Mouse (Mus musculus): Measurements from ENCODE around the gene Agap1.

Gene Agap1

DNA sequence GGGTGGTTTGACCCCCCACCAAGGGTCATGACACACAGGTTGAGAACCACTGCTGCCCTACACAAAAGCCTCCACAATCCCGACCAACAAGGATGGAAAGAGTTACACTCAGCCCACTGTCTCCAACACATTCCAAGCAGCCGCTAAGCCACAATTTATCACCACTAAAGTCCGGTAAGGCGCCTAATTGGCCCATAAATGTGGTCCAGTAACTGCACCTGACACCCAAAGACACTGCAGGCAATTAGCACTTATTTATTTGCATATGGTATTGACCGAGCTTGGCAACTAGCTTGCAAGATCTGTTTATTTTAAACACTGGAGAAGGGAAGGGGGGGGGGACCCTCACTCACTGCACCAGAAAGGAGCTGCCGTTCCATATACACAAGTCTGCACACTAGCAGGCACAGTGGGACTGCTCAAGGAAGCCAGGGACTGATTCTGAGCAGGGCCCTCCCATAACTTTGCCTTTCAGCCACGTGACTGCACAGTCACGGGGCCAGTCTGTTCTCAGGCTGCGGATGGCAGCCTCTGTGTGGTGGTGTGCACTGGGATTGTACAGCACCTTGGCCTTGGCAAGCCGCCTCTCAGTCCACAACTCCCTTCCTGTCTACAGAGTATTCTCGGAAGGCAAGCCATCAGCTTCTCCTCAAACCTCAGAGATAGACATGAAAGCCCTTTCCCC lies 445.3 kb downstream of the Agap1 start:
- no peak for DNase-seq (ENCODE audit: low read depth, low spot score)

DNA sequence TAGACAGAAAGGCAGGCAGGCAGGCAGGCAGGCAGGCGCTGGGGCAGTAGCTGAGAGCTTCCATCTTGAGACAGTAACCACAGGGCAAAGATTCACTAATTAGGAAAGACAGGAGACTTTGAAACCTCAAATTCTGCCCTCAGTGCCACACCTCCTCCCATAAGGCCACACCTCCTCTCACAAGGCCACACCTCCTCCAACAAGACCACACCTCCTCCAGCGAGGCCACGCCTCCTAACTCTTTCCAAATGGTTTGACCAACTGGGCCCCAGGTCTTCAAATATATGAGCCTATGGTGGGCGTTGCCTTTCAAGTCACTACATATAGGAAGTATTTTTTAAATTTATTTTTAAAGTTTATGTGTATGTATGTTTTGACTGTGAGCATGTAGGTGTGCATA lies 446.8 kb downstream of the Agap1 start:
- peak; percentile 59 for DNase-seq (ENCODE audit: low read depth, low spot score)

DNA sequence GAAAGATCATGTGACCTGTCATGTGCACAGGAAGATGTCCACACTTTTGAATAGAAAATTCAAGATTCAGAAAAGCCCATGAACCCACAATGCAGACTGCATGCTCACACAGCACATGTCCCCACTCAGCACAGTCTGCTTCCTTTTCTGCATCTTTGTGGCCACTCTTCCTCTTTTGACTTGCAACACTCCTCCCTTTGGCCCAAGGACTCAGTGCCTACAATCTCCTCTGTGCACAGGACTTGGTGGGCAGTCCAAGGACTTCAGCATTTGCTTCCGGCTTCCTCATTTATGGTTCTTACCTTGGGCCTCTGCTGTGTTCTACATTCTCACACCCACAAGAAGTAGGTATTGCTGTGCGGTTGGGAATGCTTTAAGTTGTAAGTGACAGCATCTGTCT lies 447.6 kb downstream of the Agap1 start:
- DNase-seq (ENCODE audit: low read depth, low spot score), result no peak

DNA sequence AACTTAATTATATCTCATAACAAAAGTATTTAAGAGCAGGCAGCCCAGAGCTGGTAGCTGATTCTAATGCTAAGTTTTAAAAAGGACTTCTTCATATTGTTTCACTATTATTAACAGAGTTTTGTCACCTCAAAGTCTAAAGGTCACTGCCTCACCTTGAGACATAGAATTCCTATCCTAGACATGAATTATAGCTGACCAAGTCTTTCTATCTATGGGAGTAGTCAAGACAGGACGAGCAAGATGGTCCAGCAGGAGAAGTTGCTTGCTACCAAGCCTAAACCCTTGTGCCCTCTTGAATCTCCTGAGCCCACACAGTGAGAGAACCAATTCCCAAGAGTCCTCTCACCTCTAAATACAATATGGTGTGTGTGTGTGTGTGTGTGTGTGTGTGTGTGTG lies 448.0 kb downstream of the Agap1 start:
- no peak for DNase-seq (ENCODE audit: low read depth, low spot score)

DNA sequence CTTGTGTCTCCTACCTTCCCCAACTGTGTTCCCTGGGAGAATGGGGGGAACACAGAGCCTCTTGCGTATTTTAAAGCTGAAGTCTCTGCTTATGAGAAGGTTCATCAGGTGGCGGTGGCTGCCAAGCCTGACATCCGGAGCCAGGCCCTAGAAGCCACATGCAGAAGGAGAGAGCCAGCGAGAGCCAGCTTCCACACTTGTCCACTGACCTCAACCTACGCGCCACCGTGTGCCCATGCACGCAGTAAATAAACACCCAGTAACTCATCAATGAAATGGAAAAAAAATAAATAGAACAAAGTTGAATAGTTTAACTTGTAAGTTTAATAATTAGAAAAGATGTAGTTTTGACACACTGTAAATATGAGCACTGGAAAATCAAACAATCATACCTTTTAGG lies 455.2 kb downstream of the Agap1 start:
- DNase-seq (ENCODE audit: low read depth, low spot score), result no peak

DNA sequence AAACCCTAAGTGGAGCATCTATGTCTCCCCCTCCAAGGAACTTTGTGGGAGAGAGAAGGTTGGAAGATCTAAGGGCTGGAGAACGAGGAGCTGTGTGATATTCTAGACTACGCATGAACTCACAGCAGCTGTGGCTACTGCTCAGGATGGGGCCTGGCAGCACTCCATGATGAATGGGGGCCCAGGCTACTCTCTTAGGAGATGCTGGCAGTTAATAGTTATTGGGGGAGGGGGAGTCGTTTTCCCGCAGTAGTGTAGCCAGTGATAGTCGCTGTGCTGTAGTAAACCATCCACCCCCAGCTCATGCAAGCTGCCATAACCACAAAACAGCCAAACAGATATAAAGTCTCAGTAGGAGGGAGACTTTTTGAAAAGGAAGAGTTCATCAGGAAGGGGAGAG lies 457.8 kb downstream of the Agap1 start:
- no peak for DNase-seq (ENCODE audit: low read depth, low spot score)

DNA sequence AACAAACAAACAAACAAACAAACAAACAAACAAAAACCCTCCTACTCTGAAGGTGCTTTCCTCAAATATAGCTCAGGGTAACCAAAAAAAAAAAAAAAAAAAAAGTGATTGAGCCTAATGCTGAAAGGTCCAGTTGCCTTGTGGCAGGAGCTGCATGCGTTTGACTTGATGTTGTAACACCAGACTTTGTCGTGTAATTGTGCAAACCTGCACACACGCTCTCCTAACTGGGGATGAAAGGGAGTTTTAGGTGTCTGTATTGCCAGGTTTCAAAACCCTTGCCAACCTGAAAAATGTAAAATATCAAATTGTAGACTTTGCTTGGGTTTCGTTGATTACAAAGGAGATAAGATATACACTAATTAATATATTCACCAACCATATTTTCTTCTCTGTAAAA lies 459.0 kb downstream of the Agap1 start:
- DNase-seq (ENCODE audit: low read depth, low spot score), result no peak

DNA sequence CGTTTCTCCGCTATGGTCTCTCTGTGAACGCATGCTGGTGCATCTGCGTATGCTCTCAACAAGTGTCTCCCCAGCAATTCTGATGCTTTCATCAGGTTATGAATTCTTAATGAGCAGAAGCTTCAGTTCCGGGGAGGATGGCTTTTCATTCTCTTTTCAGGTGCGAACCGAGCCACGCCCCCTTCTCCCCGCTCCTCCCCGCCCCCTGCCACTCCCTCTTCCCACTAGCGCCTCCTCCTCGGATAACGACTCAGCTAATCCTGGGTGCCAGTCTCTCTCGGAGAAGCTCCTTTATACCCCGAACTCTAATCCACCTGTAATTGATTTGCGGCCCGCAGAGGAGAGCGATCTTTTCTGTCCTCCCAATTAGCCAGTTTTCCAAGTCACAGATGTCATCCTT lies 463.5 kb downstream of the Agap1 start:
- DNase-seq (ENCODE audit: low read depth, low spot score), result peak; percentile 52

DNA sequence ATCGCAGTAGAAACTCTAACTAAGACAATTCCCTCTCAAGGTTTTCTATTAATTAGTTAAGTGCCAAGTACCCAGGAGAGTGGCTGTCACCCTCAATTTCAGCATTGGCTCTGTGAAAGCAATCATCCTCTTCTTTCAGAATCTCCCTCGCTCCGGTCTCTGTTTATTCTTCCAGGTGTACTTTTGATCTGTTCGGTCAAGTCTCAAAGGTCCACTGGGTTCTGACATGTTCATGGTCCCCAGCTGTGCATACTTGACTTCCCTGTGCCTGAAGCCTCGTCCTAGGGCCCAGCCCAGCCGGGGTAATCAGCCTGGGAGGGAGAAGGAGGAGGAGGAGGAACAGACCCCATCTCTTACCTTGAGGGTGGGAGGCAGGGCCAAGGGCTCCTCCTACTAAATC lies 464.6 kb downstream of the Agap1 start:
- DNase-seq (ENCODE audit: low read depth, low spot score), result no peak

DNA sequence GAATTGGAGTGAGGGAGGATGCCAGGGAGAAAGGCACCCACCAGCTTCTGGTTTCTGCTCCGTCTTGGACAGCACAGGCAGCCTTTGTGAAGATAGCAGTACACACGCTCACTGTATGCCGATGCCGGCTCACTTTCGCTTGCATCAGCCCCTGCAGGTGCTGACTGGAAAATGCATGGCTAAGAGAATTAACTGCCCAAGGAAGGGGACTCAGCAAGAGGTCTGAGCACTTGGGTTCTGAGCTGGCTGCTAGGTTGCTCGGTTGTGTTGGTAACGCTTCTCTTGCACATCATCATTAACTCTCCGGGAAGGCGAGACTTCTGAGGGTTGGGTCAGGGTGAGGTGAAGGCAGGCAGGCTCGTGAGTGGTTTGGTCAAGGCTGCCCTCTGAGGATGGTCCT lies 467.2 kb downstream of the Agap1 start:
- DNase-seq (ENCODE audit: low read depth, low spot score), result peak; percentile 78

DNA sequence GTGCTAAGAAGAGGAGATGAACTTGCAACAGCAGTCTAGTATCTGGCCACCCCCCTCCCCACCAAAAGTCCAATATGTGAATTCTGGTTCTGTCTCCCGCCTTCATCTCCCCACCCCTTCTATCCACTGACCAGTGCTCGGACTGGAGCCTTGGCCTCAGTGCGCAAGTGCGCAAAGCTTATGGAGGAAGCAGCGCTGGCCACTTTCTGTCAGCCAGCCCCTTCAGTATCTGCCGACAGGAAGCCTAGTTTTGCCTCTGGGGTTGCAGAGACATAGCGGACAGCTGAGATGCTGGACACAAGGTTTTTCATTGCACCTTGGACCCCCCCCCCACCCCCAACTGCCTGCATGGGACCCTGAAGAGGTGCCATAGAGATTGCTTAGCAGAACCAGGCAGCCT lies 467.7 kb downstream of the Agap1 start:
- DNase-seq (ENCODE audit: low read depth, low spot score), result no peak

DNA sequence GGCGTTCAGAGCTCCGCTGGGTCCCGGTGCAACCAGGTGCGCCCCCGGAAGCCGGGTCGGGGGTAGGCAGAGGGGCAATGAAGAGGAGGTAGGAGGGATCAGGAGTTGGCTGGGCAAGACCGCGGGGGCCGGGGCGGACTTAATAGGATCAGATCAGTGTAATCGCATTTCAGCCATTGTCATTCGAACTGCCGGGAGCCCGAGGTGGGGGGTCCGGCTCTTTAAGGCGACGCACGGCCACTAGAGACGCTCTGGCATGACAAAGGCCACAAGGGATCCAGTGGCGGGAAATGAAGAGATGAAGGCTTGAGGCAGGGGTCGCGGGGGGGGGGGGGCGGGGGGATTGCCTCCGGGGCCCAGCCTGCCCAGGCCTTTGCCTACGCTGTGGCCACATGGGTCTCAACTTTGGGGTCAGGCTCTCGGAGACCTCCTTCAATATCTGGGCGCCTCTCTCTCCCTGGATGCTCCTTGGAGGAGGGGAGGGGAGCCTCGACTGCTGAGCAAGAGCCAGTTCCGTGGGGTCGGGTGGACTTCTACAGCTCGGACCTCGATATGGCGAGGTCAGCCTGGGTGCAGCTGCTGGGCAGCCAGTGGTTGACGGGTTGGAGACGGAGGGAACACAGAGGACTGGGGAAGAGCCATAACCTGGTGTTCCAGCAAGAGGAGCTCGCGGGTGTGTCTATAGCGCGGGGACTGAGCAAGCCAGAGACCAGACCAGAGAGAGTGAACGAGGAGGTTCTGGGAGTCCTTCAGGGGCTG lies 468.5 kb downstream of the Agap1 start:
- DNase-seq (ENCODE audit: low read depth, low spot score), result peak; percentile 77

DNA sequence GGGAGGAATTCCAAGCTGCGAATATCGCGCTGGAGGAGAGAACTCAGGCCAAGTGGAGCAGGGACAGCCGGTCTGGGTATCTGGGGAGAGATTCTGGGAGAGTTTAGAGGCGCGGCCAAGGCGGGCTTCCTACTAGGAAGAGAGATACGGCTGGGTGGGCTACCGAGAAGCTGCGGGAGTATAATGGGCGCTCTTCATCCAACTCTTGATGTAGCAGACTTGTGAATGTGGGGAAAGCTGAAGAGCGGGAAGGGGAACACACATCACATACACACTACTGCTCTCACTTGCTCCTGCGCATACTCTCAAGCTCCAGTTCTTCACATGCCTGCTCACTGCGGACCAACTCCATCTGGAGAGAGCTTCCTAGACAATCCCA lies 469.0 kb downstream of the Agap1 start:
- DNase-seq (ENCODE audit: low read depth, low spot score), result no peak

DNA sequence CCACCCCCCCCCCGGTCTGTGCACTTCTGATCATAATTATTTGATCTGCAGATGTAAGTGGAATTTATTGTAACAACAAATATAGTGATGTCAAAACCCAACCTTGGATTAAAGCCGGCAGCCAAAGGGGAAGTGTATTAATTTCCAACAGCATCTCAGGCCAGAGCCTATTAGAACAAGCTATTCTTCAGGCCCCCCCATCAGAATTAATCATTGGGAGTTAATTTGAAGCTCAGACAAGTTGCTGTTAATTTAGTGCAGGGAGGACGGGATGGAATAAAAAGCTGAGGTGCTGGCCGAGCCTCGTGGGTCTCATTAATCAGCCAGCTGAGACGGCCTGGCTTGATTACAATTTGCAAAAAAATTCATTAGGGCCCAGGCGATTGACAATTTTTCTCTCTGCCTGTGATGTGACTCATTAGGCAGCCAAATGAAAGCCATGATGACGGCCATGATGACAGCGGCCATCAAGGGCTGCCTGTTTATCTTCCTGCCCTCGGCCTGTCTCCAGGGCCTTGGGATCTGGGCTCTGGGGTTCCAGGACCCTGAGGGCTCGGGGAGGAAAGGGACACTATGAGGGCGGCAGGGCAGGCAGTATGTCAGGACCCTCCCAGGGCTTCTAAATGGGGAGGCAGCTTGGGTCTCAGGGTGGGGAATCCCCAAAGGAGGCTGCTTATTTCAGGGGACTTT lies 471.0 kb downstream of the Agap1 start:
- no peak for DNase-seq (ENCODE audit: low read depth, low spot score)

DNA sequence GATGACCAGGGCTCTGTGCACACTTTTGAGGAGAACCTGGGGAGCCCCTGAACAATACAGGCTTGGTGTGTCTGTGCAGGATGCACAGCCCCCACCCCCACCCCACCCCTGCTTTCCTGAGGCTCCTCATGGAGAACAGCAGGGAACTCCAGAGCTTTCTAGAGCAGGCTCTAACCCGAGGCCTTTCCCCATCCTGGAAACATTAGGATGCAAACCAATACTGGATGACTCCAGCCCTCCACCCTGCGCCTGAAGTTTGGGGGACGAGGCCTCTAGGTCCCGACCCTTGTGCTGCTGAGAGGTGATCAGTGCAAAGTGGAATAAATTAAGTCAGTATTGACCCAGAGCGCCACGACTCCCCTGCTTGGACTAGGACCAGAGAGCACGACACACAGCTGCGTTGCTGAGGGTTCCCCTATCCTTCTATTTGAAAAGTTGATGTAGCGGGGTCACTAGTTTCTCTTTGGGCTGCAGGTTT lies 472.0 kb downstream of the Agap1 start:
- DNase-seq (ENCODE audit: low read depth, low spot score), result peak; percentile 47

DNA sequence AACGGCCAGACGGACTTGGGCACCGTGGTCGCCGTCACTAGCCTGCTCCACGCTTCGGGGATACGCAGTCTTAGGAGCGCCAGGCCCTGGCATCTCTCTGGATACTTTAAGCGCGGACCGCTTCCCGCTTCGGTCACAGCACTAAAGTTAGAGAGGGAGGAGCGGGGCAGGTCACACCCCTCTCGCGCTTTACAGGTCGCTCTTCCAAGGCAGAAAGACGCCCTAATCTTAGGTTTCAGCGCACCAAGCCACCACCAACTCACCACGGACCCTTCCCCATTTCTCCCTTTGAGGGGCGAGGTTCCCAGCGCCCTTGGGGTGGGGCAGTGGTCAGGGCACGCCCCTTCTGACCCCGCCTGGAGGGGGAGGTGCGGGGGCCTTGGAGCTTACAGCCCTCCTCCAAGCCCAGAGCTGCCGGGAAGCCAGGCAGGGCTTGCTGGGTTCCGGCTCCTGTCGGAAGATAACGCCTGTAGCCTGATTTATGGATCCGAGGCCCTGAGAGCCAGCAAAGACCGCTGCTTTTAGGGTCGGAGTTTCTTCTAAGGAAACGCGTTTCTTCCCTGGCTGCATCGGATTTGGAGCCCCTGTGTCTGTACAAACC lies 472.6 kb downstream of the Agap1 start:
- DNase-seq (ENCODE audit: low read depth, low spot score), result peak; percentile 79

DNA sequence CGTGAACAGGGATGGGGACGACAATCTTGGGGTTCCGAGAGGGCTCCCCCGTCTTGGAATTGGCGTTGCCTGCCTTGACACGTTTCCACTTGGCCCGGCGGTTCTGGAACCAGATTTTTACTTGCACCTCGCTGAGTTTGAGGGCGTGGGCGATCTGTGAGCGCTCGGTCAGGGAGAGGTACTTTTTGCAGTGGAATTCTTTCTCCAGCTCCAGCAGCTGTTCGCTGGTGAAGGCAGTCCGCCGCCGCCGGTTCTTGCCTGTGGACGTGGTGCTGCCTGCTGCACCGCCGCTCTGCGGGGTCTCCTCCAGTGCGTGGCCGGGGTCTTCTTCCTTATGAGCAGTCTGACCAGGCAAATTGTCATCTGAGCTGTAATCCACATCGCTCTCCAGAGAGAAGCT lies 474.1 kb downstream of the Agap1 start:
- DNase-seq (ENCODE audit: low read depth, low spot score), result no peak

DNA sequence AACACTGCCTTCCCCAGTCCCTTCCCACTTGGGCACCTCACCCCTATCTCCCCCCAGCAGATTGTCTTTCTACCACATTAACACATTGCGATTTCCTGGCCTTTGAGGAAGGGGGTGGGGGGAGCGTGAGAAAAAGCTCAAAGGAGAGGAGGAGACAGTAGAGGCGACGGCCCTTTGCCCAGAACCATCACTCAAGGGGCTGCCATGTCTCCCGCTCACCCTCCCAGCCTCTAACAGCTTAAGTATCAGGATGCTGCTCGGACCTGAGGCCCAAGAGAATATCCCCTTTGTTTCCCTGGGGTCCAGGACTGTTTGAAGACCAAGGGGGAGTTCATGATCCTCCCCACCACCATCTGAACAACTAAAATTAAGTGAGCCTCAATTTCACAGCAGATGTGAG lies 474.6 kb downstream of the Agap1 start:
- no peak for DNase-seq (ENCODE audit: low read depth, low spot score)

DNA sequence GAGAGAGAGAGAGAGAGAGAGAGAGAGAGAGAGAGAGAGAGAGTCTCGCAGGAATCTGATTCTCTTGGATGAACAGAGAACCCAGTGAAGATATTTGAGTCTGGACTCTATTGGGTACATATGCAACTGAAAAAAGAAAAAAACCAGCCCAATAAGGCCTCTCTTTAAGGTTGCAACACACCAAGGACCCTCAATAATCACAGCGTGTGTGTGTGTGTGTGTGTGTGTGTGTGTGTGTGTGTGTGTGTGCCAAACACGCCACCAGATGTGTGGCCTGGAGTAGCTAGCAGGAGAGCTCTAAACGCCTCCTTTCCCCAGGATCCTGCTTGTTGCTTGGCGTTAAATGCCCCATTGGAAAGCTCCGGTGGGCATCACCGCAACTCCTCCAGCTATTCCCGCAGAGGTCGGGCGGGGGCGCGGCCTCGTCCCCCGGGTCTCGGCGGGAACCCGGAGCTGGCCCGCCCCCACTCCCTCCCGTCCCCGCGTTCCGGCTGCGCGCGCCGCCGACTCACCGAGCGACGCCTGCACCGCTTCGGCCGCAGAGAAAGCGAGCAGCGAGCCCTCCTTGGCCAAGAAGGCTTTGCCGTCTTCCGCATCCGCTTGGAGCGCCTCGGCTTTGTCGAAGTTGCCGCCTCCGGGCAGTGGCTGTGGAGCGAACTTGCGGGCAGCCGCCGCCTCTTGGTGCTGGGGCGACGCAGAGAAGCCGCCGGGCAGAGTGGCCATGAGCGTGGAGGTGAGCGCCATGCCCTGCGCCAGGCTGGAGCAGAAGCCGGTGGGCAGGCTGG lies 475.3 kb downstream of the Agap1 start:
- DNase-seq (ENCODE audit: low read depth, low spot score), result peak; percentile 60

DNA sequence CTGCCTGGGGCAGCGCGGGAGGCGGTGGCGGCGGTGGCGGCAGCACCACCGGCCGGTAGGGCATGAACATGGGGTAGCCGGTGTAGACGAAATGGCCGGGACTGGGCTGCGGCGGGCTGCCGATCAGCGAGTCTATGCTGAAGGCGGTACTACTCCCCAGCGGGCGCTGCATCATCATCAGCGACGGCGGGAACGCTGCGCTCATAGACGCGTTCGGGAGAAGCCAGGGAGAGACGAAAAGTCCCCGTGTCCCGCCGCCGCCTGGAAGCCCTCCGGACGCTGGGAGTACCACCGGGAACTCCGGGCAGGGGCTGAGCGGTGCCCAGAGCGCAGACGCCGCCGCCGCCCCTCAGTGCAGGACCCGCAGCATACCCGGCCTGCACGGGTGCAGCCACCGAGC lies 475.9 kb downstream of the Agap1 start:
- peak; percentile 44 for DNase-seq (ENCODE audit: low read depth, low spot score)

DNA sequence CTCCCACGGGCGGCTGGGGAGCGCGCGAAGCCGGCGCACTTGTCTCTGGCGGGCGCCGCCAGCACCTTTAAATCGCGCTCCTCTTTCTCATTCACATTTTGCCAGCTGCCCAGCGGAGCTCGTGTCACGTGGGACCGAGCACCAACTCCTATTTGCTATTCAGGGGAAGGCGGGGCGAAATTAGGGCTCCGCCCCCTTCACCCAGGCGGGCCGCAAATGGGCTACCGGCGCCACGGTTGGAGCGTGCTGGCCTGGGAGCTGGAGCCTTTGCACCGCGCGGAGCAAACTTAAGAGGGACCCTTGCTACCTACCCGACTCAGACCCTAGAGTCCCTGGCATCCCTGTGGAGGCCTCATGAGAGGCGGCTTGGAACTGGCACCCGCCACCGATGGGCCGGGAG lies 476.5 kb downstream of the Agap1 start, which contains the start of gene Gbx2:
TSS of gene Gbx2 (minus strand) at position 60 of the 400 bp plus-strand sequence.
- peak; percentile 98 for DNase-seq (ENCODE audit: low read depth, low spot score)

All from ES-CJ7 (cell line).